Mouse (Mus musculus) spleen, postnatal 0 days (tissue): ENCODE data around the gene Tktl2. TPM values are rescaled to one million over a fixed set of nuclear protein-coding genes. Genes with fewer than 3 reads are reported as not detected.

ENCODE experiments used
- polyA plus RNA-seq: library from polyadenylated mRNA; unstranded; fragments of >200 nt; fragmentation: Nextera tagmentation; extraction: Ambion mirVana; gene quantifications from 2 replicates; pipeline ENCODE4 v1.2.1, GENCODE M21; 2015

Tktl2 gene
- not detected in 2 replicates for polyA plus RNA-seq

GRCm38 (mm10) chr8:66511537-66511936 is at the start of gene Tktl2:
Tktl2 (plus strand) TSS chr8:66511756.

GRCm38 (mm10) chr8:66486084-66486763 is 25.3 kb upstream of the Tktl2 start, which contains the start of gene Tma16:
Tma16 (minus strand) TSS chr8:66486530.

Other genes starting within 250 kb of the Tktl2 start
- gene Tma16, start 25.2 kb upstream of the Tktl2 start, polyA plus RNA-seq: 8.4 and 10.1 TPM in 2 replicates
- gene Npy5r, start 176.4 kb downstream of the Tktl2 start, polyA plus RNA-seq: not detected in 2 replicates
- gene Npy1r, start 185.4 kb downstream of the Tktl2 start, polyA plus RNA-seq: 0.12 and 0.13 TPM in 2 replicates